Mouse (Mus musculus): ENCODE data around the gene Fv1. TPM values are rescaled to one million over a fixed set of nuclear protein-coding genes. Genes with fewer than 3 reads are reported as not detected.

Gene Fv1
- polyA plus RNA-seq, 1 experiment from 2014 or later = 5.2 TPM

DNA sequence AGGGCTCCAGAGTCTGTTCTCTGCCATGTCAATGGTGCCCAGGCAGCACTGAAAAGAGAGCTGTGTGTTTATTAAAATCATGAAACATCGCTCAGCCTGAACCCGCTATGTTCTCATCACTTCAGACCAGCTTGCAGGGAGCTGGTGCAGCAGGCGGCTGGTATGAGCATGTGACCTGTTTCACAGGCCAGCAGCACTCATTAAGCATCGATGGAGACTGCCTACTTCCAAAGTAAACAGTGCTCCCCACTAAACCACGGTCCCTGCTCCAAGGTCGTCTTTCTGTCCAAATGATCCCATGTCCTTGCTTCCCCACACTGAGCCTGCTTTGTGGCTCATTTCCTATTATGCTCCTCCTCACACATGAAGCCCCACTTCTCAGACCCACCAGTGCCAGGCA lies 21.6 kb downstream of the Fv1 start:
- WGBS = 87% methylated on average over 6 of the region's 6 CpGs

GRCm38 (mm10) chr4:147895815-147896330 lies 27.1 kb downstream of the Fv1 start:
- no peaks in the 10 kb centered on the region for H3K9me3 ChIP-seq (ENCODE audit: control insufficient read depth, low read length)
- DNase-seq (ENCODE audit: low spot score) (no peak), ATAC-seq (ENCODE audit: low read depth) (no peak)
- H3K27ac ChIP-seq (replicated peaks; ENCODE audit: low read depth, low read length) = no peak overlapping the region
- no peak overlapping the region for H3K4me3 ChIP-seq (ENCODE audit: low read depth, low read length)
- peaks cover 95% of the 10 kb centered on the region for H3K36me3 ChIP-seq (ENCODE audit: control insufficient read depth, insufficient read depth, low read length)
- H3K4me2 ChIP-seq (ENCODE audit: low read depth, low read length) = no peak overlapping the region
- no peaks in the 10 kb centered on the region for H3K4me1 ChIP-seq (ENCODE audit: control insufficient read depth, insufficient read depth, low read length)
- 94% methylated on average over 4 of the region's 4 CpGs for WGBS
- no peak overlapping the region for H3K9ac ChIP-seq (ENCODE audit: low read depth, low read length)
- no peaks in the 10 kb centered on the region for H3K27me3 ChIP-seq (replicated peaks; ENCODE audit: control insufficient read depth, insufficient read depth, low read length)

More for the DNA sequence above, 21.6 kb downstream of the Fv1 start:
- Histone ChIP-seq H3K9ac (ENCODE audit: low read depth, low read length) (no peak overlapping the region), H3K27ac (replicated peaks; ENCODE audit: low read depth, low read length) (no peak overlapping the region), H3K36me3 (ENCODE audit: control insufficient read depth, insufficient read depth, low read length) (peaks cover 87% of the 10 kb centered on the region), H3K4me1 (ENCODE audit: control insufficient read depth, insufficient read depth, low read length) (no peaks in the 10 kb centered on the region), H3K27me3 (replicated peaks; ENCODE audit: control insufficient read depth, insufficient read depth, low read length) (no peaks in the 10 kb centered on the region), H3K4me2 (ENCODE audit: low read depth, low read length) (no peak overlapping the region), H3K9me3 (ENCODE audit: control insufficient read depth, low read length) (no peaks in the 10 kb centered on the region), H3K4me3 (ENCODE audit: low read depth, low read length) (no peak overlapping the region)
- ATAC-seq (ENCODE audit: low read depth) (no peak), DNase-seq (ENCODE audit: low spot score) (no peak)

DNA sequence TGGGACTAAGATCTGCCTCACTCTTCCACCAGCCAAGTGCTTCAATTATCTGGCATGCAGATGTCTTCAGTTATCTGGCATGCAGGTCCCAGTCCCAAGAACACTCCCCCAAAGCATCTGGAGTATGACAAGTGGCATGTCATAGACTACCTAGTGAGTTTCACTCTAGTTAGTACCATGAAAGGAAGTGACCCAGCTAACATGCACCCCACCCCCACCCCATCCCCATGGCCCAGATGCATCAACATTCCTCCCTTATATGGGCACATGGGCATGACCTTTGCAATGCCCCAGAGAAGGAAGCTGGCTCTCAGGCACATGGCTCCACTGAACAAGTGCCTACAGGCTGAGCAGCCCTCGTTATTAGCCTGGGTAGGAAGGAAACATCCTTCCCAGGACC lies 27.6 kb downstream of the Fv1 start:
- WGBS = 43% methylated on average over 1 of the region's 1 CpGs
- Histone ChIP-seq H3K4me2 (ENCODE audit: low read depth, low read length) (no peak overlapping the region), H3K9me3 (ENCODE audit: control insufficient read depth, low read length) (no peaks in the 10 kb centered on the region), H3K4me3 (ENCODE audit: low read depth, low read length) (no peak overlapping the region), H3K36me3 (ENCODE audit: control insufficient read depth, insufficient read depth, low read length) (peaks cover 92% of the 10 kb centered on the region), H3K27ac (replicated peaks; ENCODE audit: low read depth, low read length) (no peak overlapping the region), H3K27me3 (replicated peaks; ENCODE audit: control insufficient read depth, insufficient read depth, low read length) (no peaks in the 10 kb centered on the region), H3K9ac (ENCODE audit: low read depth, low read length) (no peak overlapping the region), H3K4me1 (ENCODE audit: control insufficient read depth, insufficient read depth, low read length) (no peaks in the 10 kb centered on the region)
- DNase-seq (ENCODE audit: low spot score) = no peak
- no peak for ATAC-seq (ENCODE audit: low read depth)

GRCm38 (mm10) chr4:147897348-147897747 lies 28.6 kb downstream of the Fv1 start:
- Histone ChIP-seq H3K4me3 (ENCODE audit: low read depth, low read length) (no peak overlapping the region), H3K27ac (replicated peaks; ENCODE audit: low read depth, low read length) (no peak overlapping the region), H3K4me2 (ENCODE audit: low read depth, low read length) (no peak overlapping the region), H3K4me1 (ENCODE audit: control insufficient read depth, insufficient read depth, low read length) (no peaks in the 10 kb centered on the region), H3K36me3 (ENCODE audit: control insufficient read depth, insufficient read depth, low read length) (peaks cover 91% of the 10 kb centered on the region), H3K9ac (ENCODE audit: low read depth, low read length) (no peak overlapping the region), H3K27me3 (replicated peaks; ENCODE audit: control insufficient read depth, insufficient read depth, low read length) (no peaks in the 10 kb centered on the region), H3K9me3 (ENCODE audit: control insufficient read depth, low read length) (no peaks in the 10 kb centered on the region)
- ATAC-seq (ENCODE audit: low read depth) (no peak), DNase-seq (ENCODE audit: low spot score) (no peak)
- WGBS = 93% methylated on average over 3 of the region's 3 CpGs

DNA sequence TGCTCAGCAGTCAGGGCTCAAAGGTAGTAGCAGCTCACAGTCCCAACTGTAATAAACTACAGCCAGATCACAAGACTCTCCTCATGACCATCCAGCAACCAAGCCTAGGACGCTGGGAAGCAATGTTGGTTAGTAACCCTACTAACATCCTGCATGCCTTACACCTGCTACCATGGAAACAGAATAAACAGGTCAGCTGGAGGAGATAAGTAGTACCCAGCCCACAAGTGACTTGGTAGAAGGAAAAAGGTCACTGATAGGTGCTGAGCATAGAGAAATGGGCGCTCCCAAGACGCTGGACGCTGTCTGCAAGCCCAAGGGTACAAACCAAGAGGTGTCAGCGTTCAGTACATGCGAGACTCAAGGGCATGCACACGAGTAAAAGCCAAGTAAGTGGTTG lies 31.7 kb downstream of the Fv1 start:
- WGBS = 87% methylated on average over 6 of the region's 7 CpGs
- no peaks in the 10 kb centered on the region for H3K9me3 ChIP-seq (ENCODE audit: control insufficient read depth, low read length)
- DNase-seq (ENCODE audit: low spot score) = no peak
- H3K27me3 ChIP-seq (replicated peaks; ENCODE audit: control insufficient read depth, insufficient read depth, low read length) = no peaks in the 10 kb centered on the region
- no peak for ATAC-seq (ENCODE audit: low read depth)
- H3K4me1 ChIP-seq (ENCODE audit: control insufficient read depth, insufficient read depth, low read length) = peaks cover 11% of the 10 kb centered on the region
- peaks cover 68% of the 10 kb centered on the region for H3K36me3 ChIP-seq (ENCODE audit: control insufficient read depth, insufficient read depth, low read length)
- H3K4me3 ChIP-seq (ENCODE audit: low read depth, low read length) = no peak overlapping the region
- no peak overlapping the region for H3K27ac ChIP-seq (replicated peaks; ENCODE audit: low read depth, low read length)
- no peak overlapping the region for H3K4me2 ChIP-seq (ENCODE audit: low read depth, low read length)
- H3K9ac ChIP-seq (ENCODE audit: low read depth, low read length) = no peak overlapping the region

DNA sequence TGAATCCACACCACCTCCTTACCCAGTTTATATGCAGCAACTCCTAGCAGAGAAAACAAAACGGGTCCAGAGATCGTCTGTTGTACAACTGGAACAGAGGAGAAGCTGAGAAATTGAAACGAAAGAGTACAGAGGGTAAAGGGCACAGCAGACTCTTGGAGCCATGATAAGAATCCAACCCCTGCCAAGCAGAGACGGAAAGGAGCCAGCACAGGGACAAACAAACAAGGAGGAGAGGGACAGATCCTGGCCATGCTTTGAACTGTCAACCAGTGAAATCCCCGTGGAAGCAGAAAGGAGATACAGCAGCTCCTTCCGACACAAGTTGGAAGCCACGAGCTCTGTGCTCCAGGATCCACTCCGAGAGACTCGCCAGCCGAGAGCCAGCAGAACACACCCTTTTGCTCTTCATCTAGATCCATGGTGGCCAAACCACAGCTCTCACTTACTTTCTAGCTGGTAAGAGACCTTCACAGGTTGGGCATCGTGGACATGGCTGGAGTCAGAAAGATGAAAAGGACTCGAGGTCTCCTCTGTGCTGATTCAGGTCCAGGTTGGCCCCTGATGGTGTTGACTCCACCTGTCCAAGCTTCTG lies 34.2 kb downstream of the Fv1 start:
- DNase-seq (ENCODE audit: low spot score) (no peak), ATAC-seq (ENCODE audit: low read depth) (no peak)
- Histone ChIP-seq H3K4me3 (ENCODE audit: low read depth, low read length) (0 out of 2 replicates have a peak overlapping the region, but pooled peaks have one; percentile 81), H3K4me2 (ENCODE audit: low read depth, low read length) (no peak overlapping the region), H3K27ac (replicated peaks; ENCODE audit: low read depth, low read length) (no peak overlapping the region), H3K4me1 (ENCODE audit: control insufficient read depth, insufficient read depth, low read length) (peaks cover 11% of the 10 kb centered on the region), H3K9me3 (ENCODE audit: control insufficient read depth, low read length) (no peaks in the 10 kb centered on the region), H3K9ac (ENCODE audit: low read depth, low read length) (no peak overlapping the region), H3K27me3 (replicated peaks; ENCODE audit: control insufficient read depth, insufficient read depth, low read length) (no peaks in the 10 kb centered on the region), H3K36me3 (ENCODE audit: control insufficient read depth, insufficient read depth, low read length) (peaks cover 42% of the 10 kb centered on the region)
- WGBS = 90% methylated on average over 12 of the region's 12 CpGs

- Histone ChIP-seq H3K4me2 (ENCODE audit: low read depth, low read length) (peak overlapping the region; percentile 71), H3K27ac (replicated peaks; ENCODE audit: low read depth, low read length) (no peak overlapping the region), H3K4me1 (ENCODE audit: control insufficient read depth, insufficient read depth, low read length) (peaks cover 11% of the 10 kb centered on the region), H3K9me3 (ENCODE audit: control insufficient read depth, low read length) (no peaks in the 10 kb centered on the region), H3K27me3 (replicated peaks; ENCODE audit: control insufficient read depth, insufficient read depth, low read length) (no peaks in the 10 kb centered on the region), H3K9ac (ENCODE audit: low read depth, low read length) (peak overlapping the region; percentile 91), H3K4me3 (ENCODE audit: low read depth, low read length) (peak overlapping the region; percentile 81), H3K36me3 (ENCODE audit: control insufficient read depth, insufficient read depth, low read length) (peaks cover 36% of the 10 kb centered on the region)
- DNase-seq (ENCODE audit: low spot score) = no peak
- no peak for ATAC-seq (ENCODE audit: low read depth)
- WGBS = 83% methylated on average over 3 of the region's 3 CpGs
These were observed 34.8 kb downstream of the Fv1 start for GRCm38 (mm10) chr4:147903601-147904000.

GRCm38 (mm10) chr4:147904313-147905089 lies 35.7 kb downstream of the Fv1 start, which contains the start of gene Mfn2:
TSS of gene Mfn2 (minus strand) at chr4:147904704.
- 0% methylated on average over 34 of the region's 59 CpGs for WGBS
- peak; percentile 93 for ATAC-seq (ENCODE audit: low read depth)

More at GRCm38 (mm10) chr4:147904313-147905089, 35.7 kb downstream of the Fv1 start, which contains the start of gene Mfn2:
- Histone ChIP-seq H3K36me3 (ENCODE audit: control insufficient read depth, insufficient read depth, low read length) (peaks cover 27% of the 10 kb centered on the region), H3K9ac (ENCODE audit: low read depth, low read length) (peak within 1 kb of the TSS; percentile 91), H3K27me3 (replicated peaks; ENCODE audit: control insufficient read depth, insufficient read depth, low read length) (no peaks in the 10 kb centered on the region), H3K27ac (replicated peaks; ENCODE audit: low read depth, low read length) (peak within 1 kb of the TSS; percentile 85), H3K4me1 (ENCODE audit: control insufficient read depth, insufficient read depth, low read length) (peaks cover 11% of the 10 kb centered on the region), H3K4me2 (ENCODE audit: low read depth, low read length) (peak within 1 kb of the TSS; percentile 71), H3K9me3 (ENCODE audit: control insufficient read depth, low read length) (no peaks in the 10 kb centered on the region), H3K4me3 (ENCODE audit: low read depth, low read length) (peak within 1 kb of the TSS; percentile 81)
- peak; percentile 95 for DNase-seq (ENCODE audit: low spot score)
